Mouse (Mus musculus) embryonic facial prominence, embryonic 12.5 days (tissue): ENCODE results near the gene Selenot. TPM values are rescaled to one million over a fixed set of nuclear protein-coding genes. Genes with fewer than 3 reads are reported as not detected.
A peak's percentile ranks its signal among the peaks of the same experiment; 100 is the strongest.
"Not testable (repeated sequence)": the region's sequence is repeated elsewhere in the genome, so short reads cannot be mapped to it uniquely, and the experiment has no call there.

Source experiments
- ATAC-seq: fragments of 200-750 bp; cut with Nextera tagmentation; 2 replicates; pipeline ENCODE4 v1.8.0; 2017; ENCODE audit not compliant: insufficient number of reproducible peaks, insufficient read depth, low FRiP score, low TSS enrichment
- H3K27ac ChIP-seq: fragments of 300-500 bp; sonication (generic); 2 replicates; pipeline ENCODE4 v1.5.1; 2016; ENCODE audit warnings: mild to moderate bottlenecking
- H3K27me3 ChIP-seq: fragments of 300-500 bp; sonication (generic); 2 replicates; pipeline ENCODE4 v1.6.1; 2016; ENCODE audit warnings: mild to moderate bottlenecking, moderate library complexity
- H3K36me3 ChIP-seq: fragments of 300-500 bp; sonication (generic); 2 replicates; pipeline ENCODE4 v1.6.1; 2016; ENCODE audit warnings: mild to moderate bottlenecking
- H3K4me1 ChIP-seq: fragments of 300-500 bp; sonication (generic); 2 replicates; pipeline ENCODE4 v1.6.1; 2016
- H3K4me2 ChIP-seq: fragments of 300-500 bp; sonication (generic); replicated peaks from 2 replicates; pipeline ENCODE4 v1.6.1; 2016; ENCODE audit warnings: mild to moderate bottlenecking, moderate library complexity
- H3K4me3 ChIP-seq: fragments of 300-500 bp; sonication (generic); 2 replicates; pipeline ENCODE4 v1.5.1; 2016; ENCODE audit warnings: mild to moderate bottlenecking
- H3K9ac ChIP-seq: fragments of 300-500 bp; sonication (generic); 2 replicates; pipeline ENCODE4 v1.6.1; 2016; ENCODE audit warnings: mild to moderate bottlenecking, moderate library complexity
- H3K9me3 ChIP-seq: fragments of 300-500 bp; sonication (generic); 2 replicates; pipeline ENCODE4 v1.6.1; 2016; ENCODE audit warnings: mild to moderate bottlenecking, moderate library complexity
- WGBS: fragments of 180-500 bp; shearing (Covaris S2); methylation state at CpG from one replicate; pipeline ENCODE4 v1.1.7; 2016; 5-methylcytosine and 5-hydroxymethylcytosine counted together
- polyA plus RNA-seq: library from polyadenylated mRNA; unstranded; fragments of >200 nt; fragmentation: Nextera tagmentation; extraction: Ambion mirVana; gene quantifications from 2 replicates; pipeline ENCODE4 v1.2.1, GENCODE M21; 2016

Selenot gene
- polyA plus RNA-seq, 1 experiment from 2014 or later: 18.1 TPM

- no peaks in the 10 kb centered on the region for H3K27me3 ChIP-seq
- no peaks in the 10 kb centered on the region for H3K9me3 ChIP-seq
- ATAC-seq: no peak
- peaks cover 28% of the 10 kb centered on the region for H3K36me3 ChIP-seq
- no peak overlapping the region for H3K4me2 ChIP-seq
- WGBS: 91% methylated on average over 5 of the region's 5 CpGs
- no peak overlapping the region for H3K4me3 ChIP-seq
- H3K27ac ChIP-seq: no peak overlapping the region
- H3K4me1 ChIP-seq: 0 out of 2 replicates have a peak, but pooled peaks cover 4% of the 10 kb centered on the region
- H3K9ac ChIP-seq: no peak overlapping the region
These were observed 6.5 kb downstream of the Selenot start for GRCm38 (mm10) chr3:58582788-58583426.

- peaks cover 35% of the 10 kb centered on the region for H3K36me3 ChIP-seq
- H3K4me1 ChIP-seq, H3K27ac ChIP-seq, ATAC-seq, H3K4me3 ChIP-seq, H3K4me2 ChIP-seq, H3K9me3 ChIP-seq, H3K9ac ChIP-seq, H3K27me3 ChIP-seq: not testable (repeated sequence)
- WGBS: 94% methylated on average over 4 of the region's 4 CpGs
These were observed 14.1 kb downstream of the Selenot start for GRCm38 (mm10) chr3:58590544-58590943.

- not testable (repeated sequence) for H3K9me3 ChIP-seq, H3K9ac ChIP-seq, H3K27me3 ChIP-seq, H3K27ac ChIP-seq, H3K4me1 ChIP-seq, ATAC-seq, H3K4me2 ChIP-seq, H3K4me3 ChIP-seq
- H3K36me3 ChIP-seq: peaks cover 18% of the 10 kb centered on the region
- WGBS: 91% methylated on average over 7 of the region's 7 CpGs
These were observed 16.2 kb downstream of the Selenot start for GRCm38 (mm10) chr3:58592666-58593065.

GRCm38 (mm10) chr3:58593623-58594022 is 17.2 kb downstream of the Selenot start:
- Histone ChIP-seq H3K4me1 (no peaks in the 10 kb centered on the region), H3K36me3 (peaks cover 15% of the 10 kb centered on the region), H3K9ac (no peak overlapping the region), H3K4me3 (no peak overlapping the region), H3K27me3 (no peaks in the 10 kb centered on the region), H3K9me3 (no peaks in the 10 kb centered on the region), H3K27ac (no peak overlapping the region), H3K4me2 (no peak overlapping the region)
- 68% methylated on average over 5 of the region's 5 CpGs for WGBS
- no peak for ATAC-seq

- Histone ChIP-seq H3K4me2 (no peak overlapping the region), H3K4me3 (no peak overlapping the region), H3K9ac (no peak overlapping the region), H3K27ac (no peak overlapping the region), H3K4me1 (no peaks in the 10 kb centered on the region), H3K27me3 (no peaks in the 10 kb centered on the region), H3K9me3 (peaks cover 9% of the 10 kb centered on the region; the same call in 1 of the 2 replicates), H3K36me3 (no peaks in the 10 kb centered on the region)
- no peak for ATAC-seq
- 82% methylated on average over 4 of the region's 4 CpGs for WGBS
These were observed 32.1 kb downstream of the Selenot start for GRCm38 (mm10) chr3:58608506-58608905.

- ATAC-seq: no peak
- Histone ChIP-seq H3K4me1 (no peaks in the 10 kb centered on the region), H3K36me3 (no peaks in the 10 kb centered on the region), H3K4me3 (no peak overlapping the region), H3K9ac (no peak overlapping the region), H3K4me2 (no peak overlapping the region), H3K27ac (no peak overlapping the region), H3K27me3 (no peaks in the 10 kb centered on the region), H3K9me3 (peaks cover 9% of the 10 kb centered on the region; the same call in 1 of the 2 replicates)
- 60% methylated on average over 5 of the region's 5 CpGs for WGBS
These were observed 33.5 kb downstream of the Selenot start for GRCm38 (mm10) chr3:58609985-58610384.

- Histone ChIP-seq H3K9ac (no peak overlapping the region), H3K36me3 (no peaks in the 10 kb centered on the region), H3K4me2 (no peak overlapping the region), H3K27ac (no peak overlapping the region), H3K9me3 (no peaks in the 10 kb centered on the region), H3K27me3 (no peaks in the 10 kb centered on the region), H3K4me1 (no peaks in the 10 kb centered on the region), H3K4me3 (no peak overlapping the region)
- WGBS: 83% methylated on average over 7 of the region's 7 CpGs
- ATAC-seq: no peak
These were observed 44.6 kb downstream of the Selenot start for GRCm38 (mm10) chr3:58621066-58621465.

- Histone ChIP-seq H3K36me3 (no peaks in the 10 kb centered on the region), H3K4me2 (no peak overlapping the region), H3K27ac (no peak overlapping the region), H3K27me3 (no peaks in the 10 kb centered on the region), H3K9ac (no peak overlapping the region), H3K4me1 (no peaks in the 10 kb centered on the region), H3K9me3 (no peaks in the 10 kb centered on the region), H3K4me3 (no peak overlapping the region)
- ATAC-seq: no peak
- WGBS: 75% methylated on average over 3 of the region's 3 CpGs
These were observed 46.4 kb downstream of the Selenot start for GRCm38 (mm10) chr3:58622665-58623394.

GRCm38 (mm10) chr3:58624981-58625380 is 48.5 kb downstream of the Selenot start:
- Histone ChIP-seq H3K4me3 (no peak overlapping the region), H3K27me3 (no peaks in the 10 kb centered on the region), H3K4me1 (no peaks in the 10 kb centered on the region), H3K9ac (no peak overlapping the region), H3K36me3 (no peaks in the 10 kb centered on the region), H3K4me2 (no peak overlapping the region), H3K9me3 (no peaks in the 10 kb centered on the region), H3K27ac (no peak overlapping the region)
- WGBS: 80% methylated on average over 4 of the region's 4 CpGs
- ATAC-seq: no peak

GRCm38 (mm10) chr3:58631693-58632092 is 55.3 kb downstream of the Selenot start:
- 85% methylated on average over 2 of the region's 2 CpGs for whole genome bisulfite sequencing
- Histone ChIP-seq H3K27me3 (no peaks in the 10 kb centered on the region), H3K36me3 (no peaks in the 10 kb centered on the region), H3K4me1 (no peaks in the 10 kb centered on the region), H3K4me2 (no peak overlapping the region), H3K4me3 (no peak overlapping the region), H3K9me3 (no peaks in the 10 kb centered on the region), H3K9ac (no peak overlapping the region), H3K27ac (no peak overlapping the region)
- no peak for ATAC-seq

- no peaks in the 10 kb centered on the region for H3K36me3 ChIP-seq
- no peaks in the 10 kb centered on the region for H3K4me1 ChIP-seq
- no peaks in the 10 kb centered on the region for H3K9me3 ChIP-seq
- peak within 1 kb of the TSS; percentile 53 for H3K9ac ChIP-seq
- peak; percentile 71 for ATAC-seq
- H3K27ac ChIP-seq: no peak within 1 kb of the TSS
- no peaks in the 10 kb centered on the region for H3K27me3 ChIP-seq
- H3K4me3 ChIP-seq: peak within 1 kb of the TSS; percentile 49
- peak within 1 kb of the TSS; percentile 93 for H3K4me2 ChIP-seq
- under 1% methylated on average over 34 of the region's 34 CpGs for WGBS
These were observed 60.2 kb downstream of the Selenot start, which contains the start of gene Erich6 for GRCm38 (mm10) chr3:58636406-58637295. TSS of gene Erich6 (minus strand) at chr3:58637207.
